Mouse (Mus musculus): ENCODE measurements around the gene Nin. TPM values are rescaled to one million over a fixed set of nuclear protein-coding genes. Genes with fewer than 3 reads are reported as not detected.

Gene Nin
- polyA plus RNA-seq, 1 experiment = 62.8 TPM

DNA sequence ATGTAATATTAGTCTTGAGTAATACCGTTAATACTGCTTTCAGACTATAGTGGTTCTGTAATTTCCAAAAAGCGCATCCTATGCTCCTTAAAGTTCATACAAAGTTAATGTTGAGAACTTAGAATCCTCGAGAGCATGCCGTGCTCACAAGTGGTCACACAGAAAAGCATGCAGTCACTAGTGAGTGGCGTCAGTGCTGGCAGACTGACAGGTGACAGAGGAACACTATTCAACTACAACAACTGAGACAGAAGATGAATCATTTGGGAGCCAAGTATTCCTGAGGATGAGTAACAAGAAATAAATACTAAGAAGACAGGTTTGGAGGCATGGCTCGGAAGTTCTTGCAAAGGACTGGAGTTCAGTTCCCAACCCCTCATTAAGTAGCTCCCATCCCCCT, 146.4 kb downstream of the Nin start:
- no peak overlapping the region for H3K27ac ChIP-seq (ENCODE audit: insufficient read depth, low read depth, low read length)
- 74% methylated on average over 6 of the region's 6 CpGs for WGBS
- TF ChIP-seq CTCF (IDR thresholded peaks at IDR 0.05; ENCODE audit: insufficient read depth, low read depth, low read length) = no peak
- TF ChIP-seq POLR2A (IDR thresholded peaks at IDR 0.05; ENCODE audit: insufficient read depth, low read depth, low read length) = no peak
- H3K4me3 ChIP-seq (ENCODE audit: insufficient read depth, low read depth, low read length) = no peak overlapping the region
- 0 out of 2 replicates have a peak, but pooled peaks cover 4% of the 10 kb centered on the region for H3K4me1 ChIP-seq (ENCODE audit: control insufficient read depth, insufficient read depth, low read length)

DNA sequence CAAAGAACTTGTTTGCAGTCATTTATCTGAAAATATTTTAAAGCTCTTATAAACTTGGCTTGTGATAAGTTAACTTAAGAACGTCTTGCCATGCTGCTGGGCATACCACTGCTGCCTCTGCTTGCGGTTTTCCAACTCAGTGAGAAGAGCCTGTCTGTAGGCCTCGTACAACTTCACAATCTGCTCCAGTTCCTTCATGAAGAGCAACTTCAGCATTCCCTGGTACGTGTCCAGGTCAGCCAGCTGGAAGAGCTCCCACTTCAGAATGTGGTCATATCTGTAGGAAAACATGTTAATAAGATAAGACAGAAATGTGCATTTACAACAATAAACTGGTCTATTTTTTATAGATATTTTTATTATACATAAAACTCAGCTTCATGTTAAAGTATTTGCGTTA, 147.4 kb downstream of the Nin start:
- Histone ChIP-seq H3K27ac (ENCODE audit: insufficient read depth, low read depth, low read length) (no peak overlapping the region), H3K4me1 (ENCODE audit: control insufficient read depth, insufficient read depth, low read length) (0 out of 2 replicates have a peak, but pooled peaks cover 4% of the 10 kb centered on the region), H3K4me3 (ENCODE audit: insufficient read depth, low read depth, low read length) (no peak overlapping the region)
- WGBS = 81% methylated on average over 5 of the region's 5 CpGs
- TF ChIP-seq CTCF (IDR thresholded peaks at IDR 0.05; ENCODE audit: insufficient read depth, low read depth, low read length) = no peak
- no peak for TF ChIP-seq POLR2A (IDR thresholded peaks at IDR 0.05; ENCODE audit: insufficient read depth, low read depth, low read length)

DNA sequence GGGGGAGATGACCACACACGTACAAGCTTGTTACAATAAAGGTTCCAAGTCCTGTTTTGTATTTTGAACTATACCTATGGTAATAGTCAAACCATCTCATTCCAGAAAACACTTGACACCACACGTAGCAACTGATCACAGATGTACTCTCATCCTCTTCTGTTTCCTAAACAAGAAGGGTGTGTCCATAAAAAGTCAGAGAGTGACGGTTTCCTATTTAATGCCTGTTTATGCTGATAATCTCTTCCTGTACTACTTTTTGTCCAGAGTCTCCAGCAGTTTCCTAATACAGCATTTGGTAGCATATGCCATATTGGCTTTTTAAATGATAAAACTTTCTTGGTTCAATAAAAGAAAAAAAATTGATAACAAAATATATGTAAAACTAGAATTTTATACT, 147.9 kb downstream of the Nin start:
- Histone ChIP-seq H3K27ac (ENCODE audit: insufficient read depth, low read depth, low read length) (no peak overlapping the region), H3K4me3 (ENCODE audit: insufficient read depth, low read depth, low read length) (no peak overlapping the region), H3K4me1 (ENCODE audit: control insufficient read depth, insufficient read depth, low read length) (0 out of 2 replicates have a peak, but pooled peaks cover 4% of the 10 kb centered on the region)
- WGBS = 78% methylated on average over 3 of the region's 3 CpGs
- TF ChIP-seq POLR2A (IDR thresholded peaks at IDR 0.05; ENCODE audit: insufficient read depth, low read depth, low read length) (no peak), CTCF (IDR thresholded peaks at IDR 0.05; ENCODE audit: insufficient read depth, low read depth, low read length) (no peak)

DNA sequence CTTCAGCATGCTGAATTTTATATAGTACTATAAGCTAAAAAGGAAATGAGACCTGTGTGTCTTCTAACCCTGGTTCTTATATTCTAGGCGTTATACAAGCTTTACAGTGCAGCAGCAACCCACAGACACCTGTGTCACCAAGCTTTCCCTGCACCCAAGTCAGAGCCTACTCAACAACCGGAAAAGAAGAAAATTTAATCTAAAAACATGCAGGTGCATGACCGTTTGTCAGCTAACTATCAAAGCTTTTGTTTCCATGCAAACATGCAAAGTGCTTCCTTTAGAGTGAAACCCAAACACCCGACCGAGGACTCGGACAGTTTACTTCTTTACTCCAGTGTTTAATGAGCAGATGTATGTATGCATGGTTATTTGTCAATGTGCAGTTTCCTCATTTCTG, 150.4 kb downstream of the Nin start:
- H3K4me1 ChIP-seq (ENCODE audit: control insufficient read depth, insufficient read depth, low read length) = 0 out of 2 replicates have a peak, but pooled peaks cover 2% of the 10 kb centered on the region
- TF ChIP-seq CTCF (IDR thresholded peaks at IDR 0.05; ENCODE audit: insufficient read depth, low read depth, low read length) (no peak), POLR2A (IDR thresholded peaks at IDR 0.05; ENCODE audit: insufficient read depth, low read depth, low read length) (no peak)
- H3K27ac ChIP-seq (ENCODE audit: insufficient read depth, low read depth, low read length) = no peak overlapping the region
- no peak overlapping the region for H3K4me3 ChIP-seq (ENCODE audit: insufficient read depth, low read depth, low read length)
- 69% methylated on average over 6 of the region's 6 CpGs for WGBS

DNA sequence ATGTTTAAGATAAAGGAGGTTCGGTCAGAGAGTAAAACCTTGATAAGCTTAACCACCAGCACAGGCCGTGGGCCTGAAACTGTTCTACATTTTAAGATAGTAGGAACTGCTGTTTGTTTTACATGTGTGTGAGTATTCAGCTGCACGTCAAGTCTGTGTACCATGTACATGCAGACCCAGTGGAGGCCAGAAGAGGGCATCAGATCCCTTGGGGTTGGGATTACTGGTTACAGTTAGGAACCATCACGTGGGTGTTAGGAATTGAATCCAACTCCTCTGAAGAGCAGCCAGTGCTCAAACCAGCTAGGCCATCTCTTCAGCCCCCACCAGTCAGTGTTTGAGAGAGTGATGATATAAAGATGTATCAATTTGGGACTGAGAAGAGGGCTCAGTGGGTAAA, 151.0 kb downstream of the Nin start:
- no peaks in the 10 kb centered on the region for H3K4me1 ChIP-seq (ENCODE audit: control insufficient read depth, insufficient read depth, low read length)
- no peak overlapping the region for H3K27ac ChIP-seq (ENCODE audit: insufficient read depth, low read depth, low read length)
- TF ChIP-seq POLR2A (IDR thresholded peaks at IDR 0.05; ENCODE audit: insufficient read depth, low read depth, low read length) (no peak), CTCF (IDR thresholded peaks at IDR 0.05; ENCODE audit: insufficient read depth, low read depth, low read length) (no peak)
- H3K4me3 ChIP-seq (ENCODE audit: insufficient read depth, low read depth, low read length) = no peak overlapping the region
- 56% methylated on average over 4 of the region's 4 CpGs for WGBS

Other genes with a start within 250 kb of the Nin start
- gene Atl1, start 221.1 kb downstream of the Nin start, polyA plus RNA-seq (2012; ENCODE audit: insufficient read depth, insufficient read length, low replicate concordance, missing spikeins) = not detected in 2 replicates
- not detected in 2 replicates for gene Map4k5, start 220.5 kb downstream of the Nin start, polyA plus RNA-seq (2012; ENCODE audit: insufficient read depth, insufficient read length, low replicate concordance, missing spikeins)
- gene Sav1, start 126.7 kb downstream of the Nin start, polyA plus RNA-seq (2012; ENCODE audit: insufficient read depth, insufficient read length, low replicate concordance, missing spikeins) = not detected in 2 replicates
- gene Abhd12b, start 40.4 kb upstream of the Nin start, polyA plus RNA-seq (2012; ENCODE audit: insufficient read depth, insufficient read length, low replicate concordance, missing spikeins) = not detected in 2 replicates
- not detected in 2 replicates for gene Pygl, start 117.8 kb upstream of the Nin start, polyA plus RNA-seq (2012; ENCODE audit: insufficient read depth, insufficient read length, low replicate concordance, missing spikeins)
- 121 and 158 TPM in 2 replicates for gene Trim9, start 233.9 kb upstream of the Nin start, polyA plus RNA-seq (2012; ENCODE audit: insufficient read depth, insufficient read length, low replicate concordance, missing spikeins)

Measured in olfactory bulb, adult 2 months (tissue).